Mouse (Mus musculus): Measurements from ENCODE around the gene Spon1.

- TF ChIP-seq CTCF (IDR thresholded peaks at IDR 0.05; ENCODE audit: borderline replicate concordance, insufficient read depth, low read depth, low read length), result no peak
- TF ChIP-seq POLR2A (IDR thresholded peaks at IDR 0.05; ENCODE audit: borderline replicate concordance, insufficient read depth, low read length), result no peak
These were observed 27.1 kb downstream of the Spon1 start for GRCm38 (mm10) chr7:113792871-113793270.

Data from cerebellum, adult 2 months (tissue).